Mouse (Mus musculus): ENCODE measurements around the gene Tnfsf8.

- TF ChIP-seq CTCF (IDR thresholded peaks at IDR 0.05; ENCODE audit: insufficient read depth, low read depth, low read length): no peak
- no peak for TF ChIP-seq POLR2A (IDR thresholded peaks at IDR 0.05; ENCODE audit: insufficient read depth, low read depth, low read length)
Measured at GRCm38 (mm10) chr4:63842278-63842677, 18.9 kb downstream of the Tnfsf8 start.
